Mouse (Mus musculus) mature B cell (primary cell): ENCODE measurements around the gene Gtdc1.

Experiments
- in situ Hi-C: fragments of 300-500 bp; cut with MboI; formaldehyde crosslinking; loops from 2 replicates; pipeline ENCODE4 v1.14.3; 2019

The Gtdc1 gene

GRCm38 (mm10) chr2:44927482-44927811 lies at the start of gene Gtdc1:
Gene Gtdc1 (minus strand): TSS chr2:44927657.
- in situ Hi-C loops: no loop called here

- in situ Hi-C loops: no loop called here
Measured at GRCm38 (mm10) chr2:44977051-44977450, 49.6 kb upstream of the Gtdc1 start.

GRCm38 (mm10) chr2:44976484-44976883 lies 49.0 kb upstream of the Gtdc1 start:
- in situ Hi-C loops: no loop called here

- in situ Hi-C loops: no loop called here
Measured at GRCm38 (mm10) chr2:44973828-44974227, 46.4 kb upstream of the Gtdc1 start.

GRCm38 (mm10) chr2:44970087-44970646 lies 42.7 kb upstream of the Gtdc1 start:
- in situ Hi-C loops: no loop called here

- in situ Hi-C loops: no loop called here
Measured at GRCm38 (mm10) chr2:44969640-44970039, 42.2 kb upstream of the Gtdc1 start.

GRCm38 (mm10) chr2:44969226-44969625 lies 41.8 kb upstream of the Gtdc1 start:
- in situ Hi-C loops: no loop called here

GRCm38 (mm10) chr2:44965834-44966555 lies 38.5 kb upstream of the Gtdc1 start:
- in situ Hi-C loops: no loop called here

- in situ Hi-C loops: no loop called here
Measured at GRCm38 (mm10) chr2:44962620-44963019, 35.2 kb upstream of the Gtdc1 start.

- in situ Hi-C loops: no loop called here
Measured at GRCm38 (mm10) chr2:44961192-44961591, 33.7 kb upstream of the Gtdc1 start.

- in situ Hi-C loops: no loop called here
Measured at GRCm38 (mm10) chr2:44960561-44960960, 33.1 kb upstream of the Gtdc1 start.

- in situ Hi-C loops: no loop called here
Measured at GRCm38 (mm10) chr2:44957329-44957797, 29.9 kb upstream of the Gtdc1 start.

- in situ Hi-C loops: no loop called here
Measured at GRCm38 (mm10) chr2:44956232-44956631, 28.8 kb upstream of the Gtdc1 start.

GRCm38 (mm10) chr2:44955506-44955905 lies 28.0 kb upstream of the Gtdc1 start:
- in situ Hi-C loops: no loop called here

- in situ Hi-C loops: no loop called here
Measured at GRCm38 (mm10) chr2:44954180-44954579, 26.7 kb upstream of the Gtdc1 start.

GRCm38 (mm10) chr2:44952830-44953422 lies 25.5 kb upstream of the Gtdc1 start:
- in situ Hi-C loops: no loop called here

GRCm38 (mm10) chr2:44951651-44952213 lies 24.3 kb upstream of the Gtdc1 start:
- in situ Hi-C loops: no loop called here

- in situ Hi-C loops: no loop called here
Measured at GRCm38 (mm10) chr2:44944689-44945088, 17.2 kb upstream of the Gtdc1 start.

GRCm38 (mm10) chr2:44930951-44931350 lies 3.5 kb upstream of the Gtdc1 start:
- in situ Hi-C loops: no loop called here

- in situ Hi-C loops: no loop called here
Measured at GRCm38 (mm10) chr2:44928631-44929030, 1.2 kb upstream of the Gtdc1 start.

- in situ Hi-C loops: no loop called here
Measured at GRCm38 (mm10) chr2:44926683-44927481, 575 bp downstream of the Gtdc1 start.

GRCm38 (mm10) chr2:44926167-44926682 lies 1.2 kb downstream of the Gtdc1 start:
- in situ Hi-C loops: no loop called here
